Mouse (Mus musculus) B cell, adult 2 months (primary cell): Measurements from ENCODE around the gene Mrpl27.
"Not testable (repeated sequence)": the region's sequence is repeated elsewhere in the genome, so short reads cannot be mapped to it uniquely, and the experiment has no call there.

Experiments used
- DNase-seq, 2 experiments: peaks; one replicate each; pipeline ENCODE4 v3.0.0; 2022

The Mrpl27 gene

DNA sequence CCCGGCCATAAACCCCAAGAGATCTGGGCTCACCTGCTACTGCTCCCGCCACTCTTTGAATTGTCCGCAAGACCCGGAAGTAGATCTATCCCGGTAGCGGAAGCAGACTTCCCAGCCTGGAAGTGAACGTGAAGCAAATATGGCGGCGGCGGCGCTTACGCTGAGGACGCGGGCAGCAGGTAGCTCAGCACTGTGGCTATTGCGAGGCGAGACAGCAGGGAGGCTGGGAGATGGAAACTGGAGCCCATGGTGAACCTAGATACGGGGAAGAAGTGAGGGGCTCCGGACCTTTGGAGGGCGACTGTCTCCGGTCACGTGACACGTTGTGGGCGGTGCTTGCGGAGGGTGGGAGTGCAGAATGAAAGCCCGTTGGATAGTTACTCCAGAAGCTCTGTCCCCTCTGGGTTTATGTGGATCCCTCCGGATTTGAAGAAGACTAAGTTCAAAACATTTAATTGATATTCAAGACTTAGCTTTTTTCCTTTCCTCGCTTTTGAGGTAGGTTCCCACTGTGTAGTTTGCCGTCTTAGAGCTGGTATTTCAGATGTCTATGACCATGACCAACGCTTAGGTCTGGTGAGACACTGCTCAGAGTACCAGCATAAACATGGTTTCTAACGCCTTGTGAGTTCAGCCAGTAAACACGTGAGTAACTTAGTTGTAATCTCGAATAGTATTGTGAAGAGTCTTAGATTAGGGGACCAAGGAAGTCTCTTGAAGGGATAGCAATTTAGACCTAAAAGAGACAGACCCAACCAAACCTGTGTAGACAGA is at the start of gene Mrpl27, which contains the start of gene Eme1:
Gene Mrpl27 (plus strand): TSS at position 105 of the 774 bp plus-strand sequence.
Gene Eme1 (minus strand): TSS at position 302 of the 774 bp plus-strand sequence.
- peak; percentile 89 to 90 for DNase-seq

DNA sequence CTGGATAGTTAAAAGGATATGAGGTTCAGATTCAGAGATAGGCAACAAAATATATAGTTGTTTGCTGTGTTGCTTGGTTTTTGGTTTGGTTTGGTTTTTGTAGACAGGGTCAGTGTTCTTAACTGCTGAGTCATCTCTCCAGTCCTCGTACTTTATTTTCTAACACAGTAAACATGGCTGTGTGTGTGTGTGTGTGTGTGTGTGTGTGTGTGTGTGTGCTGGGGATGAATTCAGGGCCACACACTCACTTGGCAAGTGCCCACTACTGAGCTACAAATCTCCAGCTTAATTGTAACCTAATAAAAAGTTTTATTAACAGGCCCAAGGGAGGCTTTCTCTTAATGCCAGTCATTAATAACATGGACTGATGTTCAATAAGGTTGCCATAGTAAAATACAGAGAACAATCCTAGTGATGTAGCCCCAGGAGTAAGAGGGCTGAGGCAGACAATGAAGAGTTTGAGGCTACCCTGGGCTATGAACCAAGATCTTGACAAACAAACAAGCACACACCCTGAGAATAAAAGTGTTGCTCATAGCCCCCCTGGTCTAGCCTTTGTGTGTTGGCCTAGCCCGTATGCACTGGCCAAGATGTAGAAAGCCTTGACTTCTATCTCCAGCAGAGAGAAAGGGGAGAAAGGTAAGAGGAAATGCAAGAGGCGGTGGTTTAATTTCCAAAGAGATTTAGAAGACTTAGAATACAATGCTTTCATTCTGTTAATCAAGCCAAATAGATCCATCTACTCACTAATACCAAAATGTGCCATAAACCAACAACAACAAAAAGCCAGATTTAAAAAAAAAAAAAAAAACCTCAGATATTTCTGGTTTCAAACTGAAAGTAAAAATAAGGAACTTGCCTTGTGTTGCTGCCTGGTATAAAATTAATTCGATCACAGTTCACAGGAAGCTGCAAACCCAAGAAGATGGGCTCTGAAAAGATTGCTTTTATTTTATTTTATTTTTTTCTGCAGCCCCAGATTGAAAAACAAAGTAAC is 42.5 kb upstream of the Mrpl27 start:
- peak; percentile 21 to 47 for DNase-seq

DNA sequence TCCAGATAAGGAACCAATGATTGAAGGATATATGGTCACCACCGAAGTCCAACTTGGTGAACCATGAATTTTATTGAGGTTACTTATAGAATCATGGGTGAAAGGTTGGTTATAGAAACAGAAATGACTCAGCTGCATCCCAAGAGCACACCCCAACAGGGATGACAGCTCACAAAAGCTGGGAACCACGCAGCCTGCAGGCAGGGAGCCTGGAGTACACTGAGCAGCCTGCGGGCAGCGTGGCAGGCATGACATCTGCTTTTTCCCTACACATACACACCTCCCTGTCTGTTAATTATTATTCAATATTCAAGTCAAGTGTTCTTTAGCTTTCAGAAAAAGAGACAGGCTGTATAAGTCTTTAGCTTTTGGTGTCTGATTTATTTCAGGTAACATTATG is 39.0 kb upstream of the Mrpl27 start:
- no peak for DNase-seq

- DNase-seq = no peak
Measured at GRCm38 (mm10) chr11:94615494-94615893, 38.1 kb upstream of the Mrpl27 start.

- DNase-seq = no peak
Measured at GRCm38 (mm10) chr11:94617646-94618045, 35.9 kb upstream of the Mrpl27 start.

- DNase-seq = no peak
Measured at GRCm38 (mm10) chr11:94620766-94621457, 32.7 kb upstream of the Mrpl27 start.

DNA sequence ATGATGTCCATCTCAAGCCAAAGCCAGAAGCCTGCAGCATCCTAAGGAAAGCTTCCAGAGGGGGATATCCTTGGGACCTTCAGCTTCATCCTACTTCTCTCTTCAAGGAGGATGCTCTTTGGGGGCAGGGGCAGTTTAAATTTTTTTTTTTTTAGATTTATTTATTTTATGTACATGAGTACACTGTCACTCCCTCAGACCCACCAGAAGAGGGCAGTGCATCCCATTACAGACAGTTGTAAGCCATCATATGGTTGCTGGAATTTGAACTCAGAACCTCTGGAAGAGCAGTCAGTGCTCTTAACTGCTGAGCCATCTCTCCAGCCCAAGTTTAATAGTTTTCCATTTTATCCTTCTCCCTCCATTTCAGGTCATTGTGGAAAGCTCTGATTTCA is 32.1 kb upstream of the Mrpl27 start:
- DNase-seq = peak; percentile 23 to 24

DNA sequence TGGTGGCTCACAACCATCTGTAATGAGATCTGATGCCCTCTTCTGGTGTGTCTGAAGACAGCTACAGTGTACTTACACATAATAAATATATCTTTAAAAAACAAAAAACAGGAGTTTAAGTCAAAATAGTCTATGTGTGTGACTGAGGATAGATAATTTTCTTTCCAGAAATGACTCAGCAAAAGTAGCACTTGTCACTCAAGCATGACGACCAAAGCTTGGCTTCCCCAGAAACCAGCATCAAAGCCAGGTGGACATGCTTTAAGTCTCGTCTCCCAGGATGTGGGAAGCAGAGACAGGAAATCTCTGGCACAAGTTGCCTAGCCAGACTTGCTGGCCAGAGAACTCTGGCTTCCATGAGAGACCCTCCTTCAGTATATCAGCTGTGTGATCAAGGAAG is 31.4 kb upstream of the Mrpl27 start:
- no peak for DNase-seq

DNA sequence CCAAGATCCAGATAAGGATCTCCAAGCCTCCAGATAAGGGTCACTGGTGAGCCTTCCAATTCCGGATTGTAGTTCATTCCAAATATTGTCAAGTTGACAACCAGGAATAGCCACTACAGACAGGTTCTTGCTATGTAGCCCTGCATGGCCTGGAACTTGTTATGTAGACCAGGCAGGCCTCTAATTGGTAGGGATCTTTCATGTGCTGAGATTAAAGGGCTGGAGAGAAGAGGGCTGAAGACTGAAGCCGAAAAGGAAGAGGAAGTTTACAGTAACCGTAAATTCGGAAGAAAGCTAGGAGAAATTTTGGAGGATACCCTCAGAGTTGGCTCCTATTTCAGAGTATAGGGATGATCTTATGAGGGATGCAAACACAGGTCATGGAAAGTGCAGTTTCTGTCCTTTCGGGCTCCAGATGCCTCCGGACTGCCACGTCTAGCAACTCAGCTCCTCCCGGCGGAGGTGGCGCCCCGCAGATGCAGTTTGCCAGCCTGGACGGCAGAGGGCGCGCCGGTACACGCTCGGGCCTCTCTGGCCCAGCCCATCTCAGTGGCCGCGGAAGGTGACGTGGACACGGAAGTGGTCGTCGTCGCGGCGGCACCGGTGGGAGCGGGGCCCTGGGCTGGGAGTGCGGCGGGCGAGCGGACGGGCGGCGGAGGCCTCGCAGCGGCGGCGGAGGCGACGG is 24.2 kb upstream of the Mrpl27 start, which contains the start of gene Lrrc59:
Gene Lrrc59 (plus strand): TSS at position 569 of the 685 bp plus-strand sequence.
- peak; percentile 97 to 98 for DNase-seq

GRCm38 (mm10) chr11:94629884-94630198 is 23.7 kb upstream of the Mrpl27 start:
- DNase-seq = no peak

- DNase-seq = peak in 1 of 2 experiments; percentile 35
Measured at GRCm38 (mm10) chr11:94630199-94631011, 23.2 kb upstream of the Mrpl27 start.

DNA sequence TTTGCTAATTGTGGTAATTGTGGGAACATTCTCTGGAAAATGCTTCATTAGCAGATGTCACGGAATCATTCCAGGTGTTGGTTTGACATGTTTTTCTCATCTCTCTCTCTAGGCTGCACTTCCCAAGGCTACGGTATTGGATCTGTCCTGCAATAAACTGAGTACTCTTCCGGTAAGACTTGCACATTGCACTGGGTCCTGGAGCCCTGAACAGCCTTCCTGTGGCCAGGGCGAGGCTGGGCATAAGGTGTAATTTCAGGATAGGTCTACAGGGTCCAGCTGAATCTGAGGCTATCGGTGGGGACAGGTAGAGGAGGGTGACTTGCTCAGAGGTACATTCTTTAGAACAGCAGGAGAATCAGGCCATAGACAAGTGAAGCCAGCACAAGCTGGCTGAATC is 21.6 kb upstream of the Mrpl27 start:
- DNase-seq = no peak

- no peak for DNase-seq
Measured at GRCm38 (mm10) chr11:94632988-94633387, 20.6 kb upstream of the Mrpl27 start.

- DNase-seq = no peak
Measured at GRCm38 (mm10) chr11:94634431-94634830, 19.1 kb upstream of the Mrpl27 start.

- no peak for DNase-seq
Measured at GRCm38 (mm10) chr11:94644461-94645219, 8.9 kb upstream of the Mrpl27 start.

DNA sequence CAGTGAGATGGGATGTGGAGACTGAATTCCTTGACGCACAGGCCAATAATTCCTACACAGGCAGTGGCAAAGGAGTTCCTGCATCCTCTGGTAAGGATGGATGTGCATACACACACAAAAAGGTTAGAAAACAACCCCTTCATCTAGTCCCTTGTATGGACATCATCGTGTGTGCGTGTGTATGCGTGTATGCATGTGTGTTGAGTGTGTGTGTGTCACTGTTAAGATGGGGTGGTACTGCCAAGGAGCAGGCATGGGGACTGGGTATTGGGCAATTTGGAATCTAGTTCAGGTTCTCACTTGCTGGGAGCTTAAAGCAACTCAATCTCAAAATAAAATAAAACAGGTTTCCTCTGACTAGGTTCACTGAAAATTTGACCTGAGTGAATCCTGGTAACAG is 7.1 kb upstream of the Mrpl27 start:
- DNase-seq = no peak

- not testable (repeated sequence) for DNase-seq
Measured at GRCm38 (mm10) chr11:94651241-94651640, 2.3 kb upstream of the Mrpl27 start.

DNA sequence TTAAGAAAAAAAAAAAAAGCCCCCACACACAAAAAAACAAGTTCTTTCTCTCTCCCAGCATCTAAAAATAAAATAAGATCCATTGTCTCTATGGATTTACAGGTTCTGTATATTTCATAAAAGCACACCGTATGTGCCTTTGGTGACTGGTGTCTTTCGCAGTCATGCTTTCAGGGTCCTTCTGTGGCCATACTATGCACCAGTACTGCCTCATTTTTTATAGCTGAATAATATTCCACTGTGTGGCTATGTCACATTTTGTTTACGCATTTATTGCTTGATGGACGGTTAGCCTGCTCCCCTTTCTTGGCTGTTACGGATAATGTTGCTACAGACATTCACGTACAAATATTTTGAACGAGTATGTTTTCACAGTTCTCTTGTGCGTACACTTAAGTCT is 594 bp upstream of the Mrpl27 start:
- no peak for DNase-seq

DNA sequence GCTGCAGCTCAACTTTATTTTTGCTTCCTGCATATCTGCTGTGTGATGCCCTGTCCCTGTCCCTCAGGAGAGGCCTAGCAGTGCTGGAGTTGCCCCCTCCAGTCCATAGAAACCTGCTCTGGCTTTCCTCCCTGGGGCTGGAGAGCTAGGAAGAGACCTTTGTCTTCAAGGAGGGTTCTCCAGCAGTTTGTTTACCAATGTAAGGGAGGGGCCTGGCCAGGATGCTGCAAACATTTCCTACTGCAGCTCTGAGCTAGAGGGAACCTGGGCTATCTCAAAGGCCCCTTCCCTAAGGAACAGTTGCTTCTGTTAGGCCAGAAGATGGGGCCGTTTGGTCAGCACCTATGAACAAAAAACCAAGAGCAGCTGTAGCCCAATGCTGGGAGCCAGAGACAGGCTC is 7.8 kb downstream of the Mrpl27 start:
- DNase-seq = no peak

DNA sequence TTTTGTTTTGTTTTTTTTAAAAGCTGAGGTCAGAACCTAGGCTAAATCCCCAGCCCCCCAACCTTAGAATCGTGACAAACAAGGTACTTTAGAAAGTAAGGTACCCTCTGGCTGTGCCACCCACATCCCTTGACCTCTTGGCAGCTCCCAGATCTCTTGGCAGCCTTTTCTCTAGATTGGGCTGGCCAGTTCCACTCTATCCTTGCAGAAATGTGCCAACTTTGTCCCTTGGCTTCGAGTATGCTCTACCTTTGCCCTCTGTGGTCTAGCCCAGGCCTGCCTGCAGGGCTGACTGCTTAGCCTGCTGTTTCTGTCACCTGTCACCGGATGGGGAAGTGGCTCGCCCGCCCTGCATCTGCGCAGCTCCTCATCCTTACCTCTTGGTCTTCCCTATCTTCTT is 11.7 kb downstream of the Mrpl27 start:
- DNase-seq = no peak

- DNase-seq = no peak
Measured at GRCm38 (mm10) chr11:94674984-94675383, 21.4 kb downstream of the Mrpl27 start.
